ENCODE assay signal across 7 mouse cellular contexts in genomic region chr1:134651268-134651850, GRCm38 (mm10). TPM values are rescaled to one million over a fixed set of nuclear protein-coding genes. Genes with fewer than 3 reads are reported as not detected.
DNase-seq lines count a peak whose midpoint lies in the region; ATAC-seq and TF ChIP-seq lines count a peak whose summit lies in the region.

No protein-coding gene starts in this region.

- H3K27me3 ChIP-seq in lung, embryonic 14.5 days (ENCODE audit: insufficient read depth, low read length), result peaks cover 48% of the 10 kb centered on the region
- peaks cover 60% of the 10 kb centered on the region for H3K27me3 ChIP-seq in limb, embryonic 12.5 days

- H3K9me3 ChIP-seq in lung, embryonic 14.5 days (ENCODE audit: low read depth, low read length), result no peaks in the 10 kb centered on the region
- no peaks in the 10 kb centered on the region for H3K9me3 ChIP-seq in limb, embryonic 12.5 days

- peak; percentile 32 for ATAC-seq in lung, embryonic 14.5 days (ENCODE audit: insufficient read depth)
- peak; percentile 67 for ATAC-seq in erythroid progenitor cell, adult 5-6 weeks (replicated peaks; ENCODE audit: low FRiP score, poor library complexity, severe bottlenecking)
- no peak for ATAC-seq in limb, embryonic 12.5 days (ENCODE audit: insufficient number of reproducible peaks, insufficient read depth, low FRiP score, low TSS enrichment, low read depth)

- H3K4me2 ChIP-seq in lung, embryonic 14.5 days, result no peak overlapping the region
- peak overlapping the region; percentile 4; the same call in 1 of the 2 replicates for H3K4me2 ChIP-seq in limb, embryonic 12.5 days

- H3K4me3 ChIP-seq in lung, embryonic 14.5 days (ENCODE audit: low read depth, low read length), result no peak overlapping the region
- H3K4me3 ChIP-seq in limb, embryonic 12.5 days (replicated peaks), result no peak overlapping the region

- H3K4me1 ChIP-seq in lung, embryonic 14.5 days (ENCODE audit: insufficient read depth), result peaks cover 12% of the 10 kb centered on the region; the same call in 1 of the 2 replicates
- peaks cover 36% of the 10 kb centered on the region for H3K4me1 ChIP-seq in limb, embryonic 12.5 days (replicated peaks)

- no peak overlapping the region for H3K9ac ChIP-seq in lung, embryonic 14.5 days
- H3K9ac ChIP-seq in limb, embryonic 12.5 days (replicated peaks), result no peak overlapping the region

- TF ChIP-seq CTCF in lung, embryonic 14.5 days (IDR thresholded peaks at IDR 0.05; ENCODE audit: low read depth), result no peak

- WGBS in lung, embryonic 14.5 days, result 45% methylated on average over 13 of the region's 13 CpGs
- 55% methylated on average over 13 of the region's 13 CpGs for WGBS in limb, embryonic 12.5 days

- no peak overlapping the region for H3K27ac ChIP-seq in lung, embryonic 14.5 days (ENCODE audit: low read depth)
- peak overlapping the region; percentile 37; the same call in 1 of the 2 replicates for H3K27ac ChIP-seq in limb, embryonic 12.5 days

- DNase-seq in lung, embryonic 14.5 days, result peak; percentile 50
- no peak for DNase-seq in lung, postnatal 36 days
- DNase-seq in cerebellum, adult 18-20 months, result peak; percentile 51 to 65
- no peak for DNase-seq in adrenal gland, adult 18-20 months (ENCODE audit: low spot score in 2 of 2)
- DNase-seq in left cerebral cortex, adult 11 months (ENCODE audit: low spot score), result no peak

- H3K36me3 ChIP-seq in lung, embryonic 14.5 days (ENCODE audit: insufficient read depth), result no peaks in the 10 kb centered on the region
- H3K36me3 ChIP-seq in limb, embryonic 12.5 days, result no peaks in the 10 kb centered on the region

RNA-seq across cellular contexts. Expression of gene Syt2, which starts 4.9 kb away (rescaled TPM):
- polyA plus RNA-seq in lung, embryonic 14.5 days (2014; fragmentation: Nextera tagmentation; extraction: Ambion mirVana), result 0.58 and 1.0 TPM in 2 replicates
- not detected in 2 replicates for total RNA-seq in erythroid progenitor cell, adult 5-6 weeks (2015; ENCODE audit: low replicate concordance)
- total RNA-seq in erythroid progenitor cell, adult 5-6 weeks (2017; ENCODE audit: low replicate concordance), result not detected in 2 replicates
- polyA plus RNA-seq in limb, embryonic 12.5 days (2016; fragmentation: Nextera tagmentation; extraction: Ambion mirVana), result 0.14 and 0.34 TPM in 2 replicates
- total RNA-seq in adrenal gland, adult 18-20 months (2021), result under 1 TPM in 1 of 2 experiments, not detected in 1; 0.07 TPM

Comparison
In these comparisons a context has a peak if more than half of its experiments do, and no peak if none do; other contexts are left out.
1. DNase-seq: peak in lung, embryonic 14.5 days (single experiment) and cerebellum, adult 18-20 months (2 of 2); none in lung, postnatal 36 days (single experiment), adrenal gland, adult 18-20 months (0 of 2) and left cerebral cortex, adult 11 months (single experiment).